Mouse (Mus musculus): Measurements from ENCODE around the gene Ptpre. TPM values are rescaled to one million over a fixed set of nuclear protein-coding genes. Genes with fewer than 3 reads are reported as not detected.
"Not testable (repeated sequence)": the region's sequence is repeated elsewhere in the genome, so short reads cannot be mapped to it uniquely, and the experiment has no call there.

The Ptpre gene
- polyA plus RNA-seq (2014; fragmentation: Nextera tagmentation; extraction: Ambion mirVana) = 1.3 and 1.7 TPM in 2 replicates

- Histone ChIP-seq H3K4me1 (ENCODE audit: control insufficient read depth, insufficient read depth, low read length) (0 out of 2 replicates have a peak, but pooled peaks cover 3% of the 10 kb centered on the region), H3K27me3 (ENCODE audit: control insufficient read depth, insufficient read depth, low read length) (peaks cover 34% of the 10 kb centered on the region), H3K36me3 (ENCODE audit: control insufficient read depth, insufficient read depth, low read length) (no peaks in the 10 kb centered on the region), H3K9ac (ENCODE audit: low read depth, low read length) (peak within 1 kb of the TSS; percentile 70; the same call in 1 of the 2 replicates), H3K4me3 (ENCODE audit: low read depth, low read length) (peak within 1 kb of the TSS; percentile 63), H3K4me2 (peak within 1 kb of the TSS; percentile 95), H3K27ac (ENCODE audit: low read depth, low read length) (no peak within 1 kb of the TSS), H3K9me3 (replicated peaks; ENCODE audit: control insufficient read depth, low read length) (no peaks in the 10 kb centered on the region)
- ATAC-seq (replicated peaks; ENCODE audit: insufficient number of reproducible peaks, low FRiP score, low TSS enrichment) = peak; percentile 83
- WGBS (ENCODE audit: insufficient replicate concordance) = 4% methylated on average over 26 of the region's 28 CpGs
These were observed at the start of gene Ptpre for GRCm38 (mm10) chr7:135537341-135537901. Ptpre (plus strand) TSS chr7:135537481.

GRCm38 (mm10) chr7:135488214-135488810 lies 49.0 kb upstream of the Ptpre start:
- no peak overlapping the region for H3K9ac ChIP-seq (ENCODE audit: low read depth, low read length)
- H3K4me3 ChIP-seq (ENCODE audit: low read depth, low read length) = no peak overlapping the region
- no peak overlapping the region for H3K27ac ChIP-seq (ENCODE audit: low read depth, low read length)
- ATAC-seq (replicated peaks; ENCODE audit: insufficient number of reproducible peaks, low FRiP score, low TSS enrichment) = no peak
- peaks cover 8% of the 10 kb centered on the region for H3K27me3 ChIP-seq (ENCODE audit: control insufficient read depth, insufficient read depth, low read length)
- 70% methylated on average over 6 of the region's 6 CpGs for WGBS (ENCODE audit: insufficient replicate concordance)
- no peaks in the 10 kb centered on the region for H3K9me3 ChIP-seq (replicated peaks; ENCODE audit: control insufficient read depth, low read length)
- H3K4me1 ChIP-seq (ENCODE audit: control insufficient read depth, insufficient read depth, low read length) = peaks cover 3% of the 10 kb centered on the region; the same call in 1 of the 2 replicates
- no peaks in the 10 kb centered on the region for H3K36me3 ChIP-seq (ENCODE audit: control insufficient read depth, insufficient read depth, low read length)
- H3K4me2 ChIP-seq = no peak overlapping the region

GRCm38 (mm10) chr7:135489724-135490499 lies 47.4 kb upstream of the Ptpre start:
- no peak for ATAC-seq (replicated peaks; ENCODE audit: insufficient number of reproducible peaks, low FRiP score, low TSS enrichment)
- WGBS (ENCODE audit: insufficient replicate concordance) = 68% methylated on average over 9 of the region's 9 CpGs
- Histone ChIP-seq H3K4me3 (ENCODE audit: low read depth, low read length) (no peak overlapping the region), H3K27me3 (ENCODE audit: control insufficient read depth, insufficient read depth, low read length) (0 out of 2 replicates have a peak, but pooled peaks cover 2% of the 10 kb centered on the region), H3K27ac (ENCODE audit: low read depth, low read length) (no peak overlapping the region), H3K9ac (ENCODE audit: low read depth, low read length) (no peak overlapping the region), H3K4me1 (ENCODE audit: control insufficient read depth, insufficient read depth, low read length) (peaks cover 3% of the 10 kb centered on the region; the same call in 1 of the 2 replicates), H3K36me3 (ENCODE audit: control insufficient read depth, insufficient read depth, low read length) (no peaks in the 10 kb centered on the region), H3K9me3 (replicated peaks; ENCODE audit: control insufficient read depth, low read length) (no peaks in the 10 kb centered on the region), H3K4me2 (no peak overlapping the region)

- no peak overlapping the region for H3K4me2 ChIP-seq
- no peak for ATAC-seq (replicated peaks; ENCODE audit: insufficient number of reproducible peaks, low FRiP score, low TSS enrichment)
- H3K9me3 ChIP-seq (replicated peaks; ENCODE audit: control insufficient read depth, low read length) = no peaks in the 10 kb centered on the region
- H3K36me3 ChIP-seq (ENCODE audit: control insufficient read depth, insufficient read depth, low read length) = no peaks in the 10 kb centered on the region
- no peak overlapping the region for H3K4me3 ChIP-seq (ENCODE audit: low read depth, low read length)
- H3K27me3 ChIP-seq (ENCODE audit: control insufficient read depth, insufficient read depth, low read length) = 0 out of 2 replicates have a peak, but pooled peaks cover 2% of the 10 kb centered on the region
- no peak overlapping the region for H3K27ac ChIP-seq (ENCODE audit: low read depth, low read length)
- peaks cover 3% of the 10 kb centered on the region; the same call in 1 of the 2 replicates for H3K4me1 ChIP-seq (ENCODE audit: control insufficient read depth, insufficient read depth, low read length)
- 58% methylated on average over 8 of the region's 8 CpGs for WGBS (ENCODE audit: insufficient replicate concordance)
- H3K9ac ChIP-seq (ENCODE audit: low read depth, low read length) = no peak overlapping the region
These were observed 46.8 kb upstream of the Ptpre start for GRCm38 (mm10) chr7:135490500-135490886.

- Histone ChIP-seq H3K27ac (ENCODE audit: low read depth, low read length) (no peak overlapping the region), H3K9ac (ENCODE audit: low read depth, low read length) (no peak overlapping the region), H3K4me3 (ENCODE audit: low read depth, low read length) (no peak overlapping the region), H3K4me1 (ENCODE audit: control insufficient read depth, insufficient read depth, low read length) (no peaks in the 10 kb centered on the region), H3K9me3 (replicated peaks; ENCODE audit: control insufficient read depth, low read length) (no peaks in the 10 kb centered on the region), H3K4me2 (no peak overlapping the region), H3K27me3 (ENCODE audit: control insufficient read depth, insufficient read depth, low read length) (no peaks in the 10 kb centered on the region), H3K36me3 (ENCODE audit: control insufficient read depth, insufficient read depth, low read length) (no peaks in the 10 kb centered on the region)
- ATAC-seq (replicated peaks; ENCODE audit: insufficient number of reproducible peaks, low FRiP score, low TSS enrichment) = no peak
- 25% methylated on average over 3 of the region's 3 CpGs for WGBS (ENCODE audit: insufficient replicate concordance)
These were observed 42.0 kb upstream of the Ptpre start for GRCm38 (mm10) chr7:135495303-135495702.

- ATAC-seq (replicated peaks; ENCODE audit: insufficient number of reproducible peaks, low FRiP score, low TSS enrichment) = no peak
- H3K9me3 ChIP-seq (replicated peaks; ENCODE audit: control insufficient read depth, low read length) = no peaks in the 10 kb centered on the region
- no peak overlapping the region for H3K4me2 ChIP-seq
- WGBS (ENCODE audit: insufficient replicate concordance) = 55% methylated on average over 3 of the region's 3 CpGs
- H3K9ac ChIP-seq (ENCODE audit: low read depth, low read length) = no peak overlapping the region
- H3K4me1 ChIP-seq (ENCODE audit: control insufficient read depth, insufficient read depth, low read length) = no peaks in the 10 kb centered on the region
- H3K4me3 ChIP-seq (ENCODE audit: low read depth, low read length) = no peak overlapping the region
- H3K27ac ChIP-seq (ENCODE audit: low read depth, low read length) = no peak overlapping the region
- H3K27me3 ChIP-seq (ENCODE audit: control insufficient read depth, insufficient read depth, low read length) = no peaks in the 10 kb centered on the region
- H3K36me3 ChIP-seq (ENCODE audit: control insufficient read depth, insufficient read depth, low read length) = no peaks in the 10 kb centered on the region
These were observed 38.6 kb upstream of the Ptpre start for GRCm38 (mm10) chr7:135498565-135499186.

- WGBS (ENCODE audit: insufficient replicate concordance) = 46% methylated on average over 2 of the region's 2 CpGs
- Histone ChIP-seq H3K9me3 (replicated peaks; ENCODE audit: control insufficient read depth, low read length) (no peaks in the 10 kb centered on the region), H3K4me3 (ENCODE audit: low read depth, low read length) (no peak overlapping the region), H3K36me3 (ENCODE audit: control insufficient read depth, insufficient read depth, low read length) (no peaks in the 10 kb centered on the region), H3K4me1 (ENCODE audit: control insufficient read depth, insufficient read depth, low read length) (no peaks in the 10 kb centered on the region), H3K27ac (ENCODE audit: low read depth, low read length) (no peak overlapping the region), H3K9ac (ENCODE audit: low read depth, low read length) (no peak overlapping the region), H3K4me2 (no peak overlapping the region), H3K27me3 (ENCODE audit: control insufficient read depth, insufficient read depth, low read length) (no peaks in the 10 kb centered on the region)
- no peak for ATAC-seq (replicated peaks; ENCODE audit: insufficient number of reproducible peaks, low FRiP score, low TSS enrichment)
These were observed 37.9 kb upstream of the Ptpre start for GRCm38 (mm10) chr7:135499403-135499802.

- H3K4me2 ChIP-seq; ATAC-seq (replicated peaks; ENCODE audit: insufficient number of reproducible peaks, low FRiP score, low TSS enrichment); H3K9me3 ChIP-seq (replicated peaks; ENCODE audit: control insufficient read depth, low read length); H3K4me1 ChIP-seq (ENCODE audit: control insufficient read depth, insufficient read depth, low read length); H3K9ac ChIP-seq (ENCODE audit: low read depth, low read length); H3K27ac ChIP-seq (ENCODE audit: low read depth, low read length); H3K4me3 ChIP-seq (ENCODE audit: low read depth, low read length); H3K27me3 ChIP-seq (ENCODE audit: control insufficient read depth, insufficient read depth, low read length); H3K36me3 ChIP-seq (ENCODE audit: control insufficient read depth, insufficient read depth, low read length): not testable (repeated sequence)
- WGBS (ENCODE audit: insufficient replicate concordance) = 83% methylated on average over 5 of the region's 5 CpGs
These were observed 30.8 kb upstream of the Ptpre start for GRCm38 (mm10) chr7:135506506-135506905.
